Mouse (Mus musculus): ENCODE results near the gene Nrip1. TPM values are rescaled to one million over a fixed set of nuclear protein-coding genes. Genes with fewer than 3 reads are reported as not detected.

The Nrip1 gene
- polyA plus RNA-seq, 1 experiment from 2014 or later = 23.3 TPM

DNA sequence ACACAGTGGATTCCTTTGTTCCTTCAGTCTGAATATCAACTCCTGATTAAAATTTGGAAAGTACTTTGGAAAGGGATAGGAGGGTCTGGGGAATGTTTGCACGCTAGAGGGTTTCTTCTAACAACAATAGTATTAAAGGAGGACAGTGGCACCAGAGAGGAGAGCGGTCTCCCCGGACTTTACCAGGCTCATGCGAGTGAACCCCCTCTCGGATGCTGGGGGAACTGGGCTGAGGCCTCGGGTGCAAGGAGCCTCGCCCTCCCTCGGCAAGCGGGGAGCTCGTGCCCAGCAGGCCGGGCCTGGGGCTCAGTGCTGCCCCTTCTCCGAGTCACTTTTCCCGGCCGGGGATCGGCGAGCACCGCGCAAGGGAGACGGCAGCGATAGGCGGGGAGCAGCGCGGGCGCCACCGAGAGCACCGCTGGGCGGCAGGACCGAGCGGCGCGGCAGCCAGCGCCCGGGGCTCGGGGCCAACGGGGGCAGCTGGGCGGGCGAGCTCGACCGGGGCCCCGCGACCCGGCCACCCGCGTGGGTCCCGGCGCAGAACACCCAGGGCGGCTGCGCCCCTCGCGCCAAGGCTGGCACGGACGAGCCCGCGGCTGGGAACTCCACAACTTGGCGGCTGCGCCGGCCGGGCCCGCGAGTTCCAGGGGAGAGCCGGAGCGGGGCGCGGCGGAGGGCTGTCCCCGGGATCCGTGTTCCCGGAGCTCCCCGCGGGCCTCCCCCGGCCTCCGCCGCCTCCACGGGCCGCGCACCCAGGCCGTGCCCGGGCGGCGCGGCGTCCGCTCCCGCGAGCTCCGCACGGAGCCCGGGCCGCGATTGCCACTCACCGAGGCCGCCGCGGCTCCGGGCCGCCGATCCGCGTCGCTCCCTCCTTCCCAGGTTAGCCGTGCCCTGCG lies 1.3 kb downstream of the Nrip1 start:
- Histone ChIP-seq H3K4me3 (peak overlapping the region; percentile 91), H3K36me3 (0 out of 2 replicates have a peak, but pooled peaks cover 3% of the 10 kb centered on the region), H3K9me3 (no peaks in the 10 kb centered on the region), H3K27ac (replicated peaks) (peak overlapping the region; percentile 97), H3K4me1 (peaks cover 45% of the 10 kb centered on the region), H3K27me3 (replicated peaks) (no peaks in the 10 kb centered on the region), H3K9ac (peak overlapping the region; percentile 99), H3K4me2 (peak overlapping the region; percentile 69)
- under 1% methylated on average over 80 of the region's 102 CpGs for WGBS
- peak; percentile 76 for ATAC-seq (ENCODE audit: extremely low read depth, insufficient number of reproducible peaks, low FRiP score, low TSS enrichment)

DNA sequence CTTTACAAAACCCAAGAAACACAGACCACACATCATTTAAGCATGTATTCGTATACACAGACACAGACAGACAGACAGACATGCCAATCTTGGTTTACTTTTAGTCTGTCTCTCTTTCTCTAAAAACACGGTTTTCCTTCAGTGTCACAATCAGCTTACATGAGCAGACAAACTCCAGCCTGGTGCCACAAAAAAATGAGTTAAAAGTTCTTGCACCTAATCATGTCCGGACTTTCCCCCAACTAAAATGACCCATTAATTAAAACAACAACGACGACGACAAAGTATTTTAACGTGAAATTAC lies 2.1 kb downstream of the Nrip1 start:
- Histone ChIP-seq H3K4me1 (peaks cover 51% of the 10 kb centered on the region), H3K9ac (peak overlapping the region; percentile 99), H3K4me3 (peak overlapping the region; percentile 91), H3K9me3 (no peaks in the 10 kb centered on the region), H3K27ac (replicated peaks) (peak overlapping the region; percentile 97), H3K4me2 (peak overlapping the region; percentile 69), H3K27me3 (replicated peaks) (no peaks in the 10 kb centered on the region), H3K36me3 (0 out of 2 replicates have a peak, but pooled peaks cover 7% of the 10 kb centered on the region)
- no peak for ATAC-seq (ENCODE audit: extremely low read depth, insufficient number of reproducible peaks, low FRiP score, low TSS enrichment)
- 9% methylated on average over 7 of the region's 7 CpGs for WGBS

DNA sequence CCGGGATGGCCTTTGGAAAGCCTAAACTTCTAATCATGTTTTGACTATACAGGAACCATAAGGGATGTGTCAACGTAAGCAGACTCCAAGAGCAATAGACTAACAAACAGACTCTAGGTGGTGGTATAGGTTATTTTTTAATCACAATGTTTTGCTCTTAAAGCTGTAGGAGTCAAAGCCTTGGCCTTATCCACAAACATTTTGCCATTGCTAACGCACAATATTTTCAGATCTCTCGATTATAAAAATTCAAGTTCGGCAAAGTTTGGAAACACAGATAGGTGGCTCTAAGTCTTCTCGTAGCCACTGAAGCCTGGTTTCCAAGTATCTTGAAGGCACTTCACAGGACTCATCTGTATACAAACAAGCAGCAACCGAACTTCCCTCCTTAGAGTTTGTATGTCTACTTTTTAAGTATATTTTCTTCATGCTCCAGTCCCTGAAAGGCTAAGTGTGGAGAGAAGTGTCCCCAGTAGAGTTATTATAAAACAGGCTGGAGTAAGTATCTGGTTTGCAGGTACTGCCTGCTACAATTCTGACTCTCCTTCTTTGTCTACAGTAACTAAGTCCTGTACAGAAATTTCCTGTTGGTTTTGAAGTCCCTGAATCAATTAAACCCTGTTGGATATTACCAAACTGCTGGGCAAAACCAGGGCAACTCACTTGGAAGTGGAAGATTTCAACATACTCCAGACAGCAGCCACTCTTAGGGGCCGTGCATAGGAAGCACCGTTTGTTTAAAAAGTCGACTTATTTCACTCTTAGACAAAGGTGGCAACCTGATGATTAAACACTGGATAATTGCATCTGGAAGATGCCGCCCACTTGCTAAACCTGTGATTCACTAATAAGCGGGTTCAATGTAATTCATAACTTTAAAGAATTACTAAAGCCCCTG lies 2.7 kb downstream of the Nrip1 start:
- H3K36me3 ChIP-seq = 0 out of 2 replicates have a peak, but pooled peaks cover 7% of the 10 kb centered on the region
- H3K27me3 ChIP-seq (replicated peaks) = no peaks in the 10 kb centered on the region
- H3K4me2 ChIP-seq = peak overlapping the region; percentile 69
- 39% methylated on average over 12 of the region's 12 CpGs for WGBS
- H3K4me3 ChIP-seq = peak overlapping the region; percentile 91
- H3K9me3 ChIP-seq = no peaks in the 10 kb centered on the region
- peaks cover 51% of the 10 kb centered on the region for H3K4me1 ChIP-seq
- ATAC-seq (ENCODE audit: extremely low read depth, insufficient number of reproducible peaks, low FRiP score, low TSS enrichment) = no peak
- H3K9ac ChIP-seq = peak overlapping the region; percentile 99
- peak overlapping the region; percentile 97 for H3K27ac ChIP-seq (replicated peaks)

DNA sequence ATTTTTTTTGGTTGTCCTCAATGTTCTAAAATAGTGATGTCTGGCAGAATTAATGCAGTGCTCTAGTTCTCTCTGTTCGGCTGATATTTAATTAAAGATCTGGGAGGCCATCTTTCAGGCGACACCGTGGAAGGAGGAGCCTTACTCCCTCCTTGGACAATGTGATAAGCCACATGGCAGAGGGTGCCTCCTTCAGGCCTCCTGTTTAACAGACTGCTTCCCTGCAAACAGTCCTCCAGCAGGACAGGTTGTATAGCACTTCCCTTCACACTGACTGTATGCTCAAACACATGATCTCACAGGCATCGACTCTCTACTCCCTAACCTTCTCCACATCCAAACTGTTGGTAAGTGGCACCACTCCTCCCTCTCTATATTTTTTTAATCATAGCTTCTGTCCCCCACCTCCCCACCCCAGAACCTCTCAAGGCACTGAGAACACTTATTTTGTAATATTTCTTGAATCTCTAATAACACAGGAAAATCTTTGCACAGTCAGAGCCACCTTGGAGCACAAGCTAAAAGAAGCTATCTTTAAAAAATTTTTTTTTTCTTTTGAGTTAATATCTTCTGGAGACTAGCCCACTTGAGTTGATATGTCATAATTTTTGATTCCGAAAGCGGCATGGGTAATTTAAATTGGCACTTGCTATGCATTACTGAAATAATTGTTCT lies 3.4 kb downstream of the Nrip1 start:
- no peak for ATAC-seq (ENCODE audit: extremely low read depth, insufficient number of reproducible peaks, low FRiP score, low TSS enrichment)
- no peaks in the 10 kb centered on the region for H3K9me3 ChIP-seq
- H3K36me3 ChIP-seq = 0 out of 2 replicates have a peak, but pooled peaks cover 7% of the 10 kb centered on the region
- H3K4me3 ChIP-seq = peak overlapping the region; percentile 91
- H3K4me1 ChIP-seq = peaks cover 57% of the 10 kb centered on the region
- 34% methylated on average over 6 of the region's 6 CpGs for WGBS
- no peaks in the 10 kb centered on the region for H3K27me3 ChIP-seq (replicated peaks)
- H3K9ac ChIP-seq = peak overlapping the region; percentile 99
- H3K4me2 ChIP-seq = peak overlapping the region; percentile 69
- no peak overlapping the region for H3K27ac ChIP-seq (replicated peaks)

DNA sequence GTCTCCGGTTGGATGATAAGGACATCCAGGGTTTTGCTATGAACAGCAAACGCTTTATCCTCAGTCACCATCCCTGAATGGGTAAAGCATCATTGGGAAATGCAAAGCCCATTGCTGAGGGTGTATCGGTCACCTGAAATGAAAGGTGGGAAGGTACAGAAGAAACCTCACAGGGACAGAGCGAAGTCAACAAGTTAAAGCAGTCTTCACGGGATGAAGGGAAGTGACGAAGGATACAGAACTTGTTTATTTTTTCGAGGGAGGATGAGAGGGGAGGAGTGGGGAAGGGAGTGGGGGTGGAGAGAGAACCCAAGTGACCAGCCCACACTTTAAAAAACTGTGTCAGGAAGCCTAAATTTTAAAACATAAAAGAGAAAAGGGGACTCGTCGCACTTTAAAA lies 4.4 kb downstream of the Nrip1 start:
- Histone ChIP-seq H3K4me1 (peaks cover 60% of the 10 kb centered on the region), H3K4me2 (no peak overlapping the region), H3K9me3 (no peaks in the 10 kb centered on the region), H3K9ac (no peak overlapping the region), H3K4me3 (no peak overlapping the region), H3K27ac (replicated peaks) (no peak overlapping the region), H3K36me3 (0 out of 2 replicates have a peak, but pooled peaks cover 7% of the 10 kb centered on the region), H3K27me3 (replicated peaks) (no peaks in the 10 kb centered on the region)
- no peak for ATAC-seq (ENCODE audit: extremely low read depth, insufficient number of reproducible peaks, low FRiP score, low TSS enrichment)
- WGBS = 73% methylated on average over 9 of the region's 9 CpGs

DNA sequence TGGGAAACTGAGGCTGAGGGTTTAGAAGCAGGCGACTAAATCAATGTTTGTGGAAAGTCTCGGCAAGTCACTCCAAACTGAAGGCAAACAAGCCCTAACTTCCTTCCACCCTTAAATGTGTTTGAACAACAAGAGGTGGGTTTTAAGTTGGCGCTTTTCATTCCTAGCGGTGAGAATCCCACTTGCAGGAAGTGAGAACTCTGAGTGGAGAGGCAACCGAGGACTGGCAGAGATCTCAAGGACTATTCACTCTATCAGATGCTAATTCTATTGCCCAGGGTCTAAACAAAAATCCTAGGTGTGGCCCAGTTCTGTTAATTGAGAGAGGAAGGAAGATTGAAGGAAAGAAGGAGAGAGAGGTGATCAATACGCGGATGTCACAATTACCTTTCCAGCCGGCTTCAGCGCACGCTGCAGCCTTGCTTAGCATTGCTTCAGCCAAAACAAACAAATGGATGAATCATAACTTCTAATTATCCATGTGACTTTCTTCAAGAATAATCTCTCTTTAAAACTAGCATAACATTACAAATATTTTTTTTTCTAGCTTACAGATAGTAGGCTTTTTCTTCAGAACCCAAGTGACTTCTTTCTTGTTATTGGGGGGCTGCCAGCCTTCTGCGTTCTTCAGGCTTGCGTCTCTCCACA lies 6.2 kb downstream of the Nrip1 start:
- 0 out of 2 replicates have a peak, but pooled peaks cover 7% of the 10 kb centered on the region for H3K36me3 ChIP-seq
- no peak overlapping the region for H3K4me3 ChIP-seq
- no peaks in the 10 kb centered on the region for H3K9me3 ChIP-seq
- no peak overlapping the region for H3K9ac ChIP-seq
- no peak overlapping the region for H3K27ac ChIP-seq (replicated peaks)
- H3K4me2 ChIP-seq = no peak overlapping the region
- 74% methylated on average over 12 of the region's 12 CpGs for WGBS
- peaks cover 56% of the 10 kb centered on the region for H3K4me1 ChIP-seq
- no peaks in the 10 kb centered on the region for H3K27me3 ChIP-seq (replicated peaks)
- ATAC-seq (ENCODE audit: extremely low read depth, insufficient number of reproducible peaks, low FRiP score, low TSS enrichment) = no peak

DNA sequence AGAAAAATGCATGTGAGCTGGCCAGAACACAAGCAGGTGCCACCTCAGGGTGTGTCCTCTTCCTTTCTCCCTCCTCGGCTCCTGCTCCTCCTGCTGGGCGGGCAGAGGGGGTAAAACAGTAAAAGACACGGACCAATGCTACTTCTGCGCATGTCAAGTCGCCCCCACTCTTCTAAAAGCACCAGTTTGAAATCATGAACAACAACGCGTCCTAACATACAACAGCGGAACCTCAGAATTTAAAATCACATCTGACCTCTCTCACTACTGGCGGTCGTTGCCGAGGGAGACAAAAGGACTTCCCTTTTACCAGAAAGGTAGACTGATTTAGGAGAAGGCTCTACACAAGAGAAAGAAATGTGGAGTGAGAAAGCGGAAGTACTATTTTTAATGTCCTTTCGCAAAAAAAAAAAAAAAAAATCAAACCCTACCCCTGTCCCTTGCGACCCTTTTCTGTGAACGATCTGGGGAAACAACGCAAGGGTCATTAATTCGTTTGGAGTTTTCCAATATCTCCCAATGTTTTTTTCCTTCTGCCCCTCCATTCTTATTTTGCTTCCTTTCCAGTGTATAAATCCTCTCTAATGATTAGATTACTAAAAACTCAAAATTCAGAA lies 7.7 kb downstream of the Nrip1 start:
- Histone ChIP-seq H3K27ac (replicated peaks) (no peak overlapping the region), H3K4me3 (no peak overlapping the region), H3K9ac (no peak overlapping the region), H3K27me3 (replicated peaks) (no peaks in the 10 kb centered on the region), H3K4me2 (no peak overlapping the region), H3K4me1 (peaks cover 50% of the 10 kb centered on the region), H3K9me3 (no peaks in the 10 kb centered on the region), H3K36me3 (0 out of 2 replicates have a peak, but pooled peaks cover 10% of the 10 kb centered on the region)
- WGBS = 82% methylated on average over 17 of the region's 17 CpGs
- no peak for ATAC-seq (ENCODE audit: extremely low read depth, insufficient number of reproducible peaks, low FRiP score, low TSS enrichment)

DNA sequence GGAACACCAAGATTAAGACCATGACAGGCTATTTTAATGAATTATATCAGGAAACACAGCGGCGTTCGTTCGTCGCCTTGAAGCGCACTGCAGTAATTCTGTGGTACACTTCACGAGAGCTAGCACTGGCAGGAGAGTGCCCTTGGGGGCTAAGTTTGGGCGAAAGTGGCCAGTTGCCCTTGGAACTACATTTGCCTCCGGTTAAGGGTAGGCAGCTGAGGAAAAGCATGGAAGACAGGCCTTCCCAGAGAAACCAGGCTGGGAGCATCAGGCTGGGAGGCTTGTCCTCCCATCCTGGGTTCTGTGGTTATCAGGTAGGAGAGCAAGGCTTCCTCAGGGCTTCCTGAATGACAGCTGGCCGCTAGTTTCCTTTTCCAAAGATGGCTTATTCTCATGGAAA lies 8.4 kb downstream of the Nrip1 start:
- Histone ChIP-seq H3K4me1 (peaks cover 43% of the 10 kb centered on the region), H3K4me2 (peak overlapping the region; percentile 7; the same call in 1 of the 2 replicates), H3K27me3 (replicated peaks) (no peaks in the 10 kb centered on the region), H3K9ac (no peak overlapping the region), H3K36me3 (0 out of 2 replicates have a peak, but pooled peaks cover 10% of the 10 kb centered on the region), H3K9me3 (no peaks in the 10 kb centered on the region), H3K27ac (replicated peaks) (no peak overlapping the region), H3K4me3 (no peak overlapping the region)
- WGBS = 83% methylated on average over 10 of the region's 10 CpGs
- no peak for ATAC-seq (ENCODE audit: extremely low read depth, insufficient number of reproducible peaks, low FRiP score, low TSS enrichment)

DNA sequence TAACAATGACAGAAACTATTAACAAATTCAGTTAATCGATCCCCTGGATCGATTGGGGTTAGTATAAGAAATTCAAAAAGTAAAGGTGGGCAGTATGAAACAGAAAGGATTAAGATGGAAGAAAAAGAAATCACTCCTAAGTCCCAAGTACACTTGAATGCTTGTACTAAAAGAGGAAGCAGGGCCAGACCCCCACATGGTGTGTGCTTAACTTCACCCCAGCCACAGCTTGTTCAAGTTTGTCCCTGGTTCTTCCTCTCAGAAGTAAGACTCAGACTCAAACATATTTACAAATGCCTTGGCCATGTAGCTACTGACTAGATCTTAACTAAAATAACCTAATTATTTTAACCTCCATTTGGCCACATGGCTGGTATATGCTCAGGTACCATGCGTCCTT lies 10.0 kb downstream of the Nrip1 start:
- Histone ChIP-seq H3K36me3 (0 out of 2 replicates have a peak, but pooled peaks cover 10% of the 10 kb centered on the region), H3K4me1 (peaks cover 34% of the 10 kb centered on the region), H3K27ac (replicated peaks) (no peak overlapping the region), H3K9ac (no peak overlapping the region), H3K9me3 (no peaks in the 10 kb centered on the region), H3K4me2 (no peak overlapping the region), H3K27me3 (replicated peaks) (no peaks in the 10 kb centered on the region), H3K4me3 (no peak overlapping the region)
- ATAC-seq (ENCODE audit: extremely low read depth, insufficient number of reproducible peaks, low FRiP score, low TSS enrichment) = no peak
- 95% methylated on average over 3 of the region's 3 CpGs for WGBS

DNA sequence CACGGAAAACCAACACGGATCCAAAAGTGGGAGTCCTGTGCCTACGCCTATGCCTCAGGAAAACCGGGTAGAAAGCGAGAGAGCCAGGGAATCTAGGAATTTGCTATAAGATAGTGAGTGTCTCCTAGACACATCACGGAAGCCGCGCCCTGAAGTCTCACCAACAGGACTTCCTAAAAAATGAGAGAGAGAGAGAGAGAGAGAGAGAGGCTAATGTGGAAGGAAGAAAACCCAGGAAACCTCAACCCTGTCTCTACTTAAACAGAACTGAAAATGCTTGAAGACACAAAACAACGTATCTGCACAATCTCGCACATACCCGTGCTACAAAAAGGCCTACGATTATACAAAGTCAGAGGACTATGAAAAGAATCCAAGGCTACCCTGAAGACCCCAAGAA lies 10.6 kb downstream of the Nrip1 start:
- WGBS = 87% methylated on average over 12 of the region's 12 CpGs

More for the DNA sequence above, 10.6 kb downstream of the Nrip1 start:
- Histone ChIP-seq H3K27ac (replicated peaks) (no peak overlapping the region), H3K9ac (no peak overlapping the region), H3K9me3 (no peaks in the 10 kb centered on the region), H3K4me2 (no peak overlapping the region), H3K4me3 (no peak overlapping the region), H3K27me3 (replicated peaks) (no peaks in the 10 kb centered on the region), H3K36me3 (0 out of 2 replicates have a peak, but pooled peaks cover 10% of the 10 kb centered on the region), H3K4me1 (peaks cover 33% of the 10 kb centered on the region)
- no peak for ATAC-seq (ENCODE audit: extremely low read depth, insufficient number of reproducible peaks, low FRiP score, low TSS enrichment)

Data from heart, embryonic 13.5 days (tissue).